9 mouse cellular contexts compared by ENCODE assay signal in the genomic region with DNA sequence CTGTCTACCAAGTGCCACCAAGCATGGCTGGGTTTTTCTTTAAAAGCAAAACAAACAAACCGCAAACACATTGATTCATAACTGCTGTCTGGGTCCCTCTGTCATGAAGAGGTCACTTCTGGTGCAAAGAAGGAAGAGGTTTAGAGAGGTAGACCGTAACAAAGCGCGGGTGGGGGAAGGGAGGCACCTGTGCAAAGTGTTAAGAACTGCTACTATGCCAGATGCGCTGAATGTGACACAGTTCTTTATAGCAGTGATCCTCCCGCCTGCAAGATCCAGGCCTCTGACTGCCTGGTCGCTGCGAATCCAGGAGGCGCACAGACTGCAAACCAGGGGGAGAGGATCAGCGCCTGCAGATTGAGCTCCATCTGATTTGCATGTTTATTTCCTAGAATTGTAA. TPM values are rescaled to one million over a fixed set of nuclear protein-coding genes. Genes with fewer than 3 reads are reported as not detected.
A peak's percentile ranks its signal among the peaks of the same experiment; 100 is the strongest.
DNase-seq lines count a peak whose midpoint lies in the region; ATAC-seq and TF ChIP-seq lines count a peak whose summit lies in the region.
"Had no signal": no experiment of that assay in that cellular context is flagged by ENCODE, and none has a peak within 500 bp of the region (broad histone marks: within the 10 kb centered on the region; RNA-seq: fewer than 3 reads in every experiment).

No protein-coding gene starts in this region.

- no peak overlapping the region for H3K27ac ChIP-seq in heart, embryonic 15.5 days
- H3K27ac ChIP-seq in hindbrain, embryonic 11.5 days (ENCODE audit: low read depth, low read length), result no peak overlapping the region

- H3K27me3 ChIP-seq in heart, embryonic 15.5 days, result peaks cover 21% of the 10 kb centered on the region
- H3K27me3 ChIP-seq in hindbrain, embryonic 11.5 days (ENCODE audit: control insufficient read depth, insufficient read depth, low read length), result peaks cover 24% of the 10 kb centered on the region
- H3K27me3 ChIP-seq in myocyte (ENCODE audit: control insufficient read depth, insufficient read depth, insufficient read length), result no peaks in the 10 kb centered on the region

- H3K9ac ChIP-seq in heart, embryonic 15.5 days, result no peak overlapping the region
- H3K9ac ChIP-seq in hindbrain, embryonic 11.5 days (ENCODE audit: low read depth, low read length), result no peak overlapping the region

- peaks cover 33% of the 10 kb centered on the region for H3K79me2 ChIP-seq in myocyte (ENCODE audit: control insufficient read depth, insufficient read depth)

- WGBS in heart, embryonic 15.5 days, result 36% methylated on average over 10 of the region's 10 CpGs
- 9% methylated on average over 10 of the region's 10 CpGs for WGBS in hindbrain, embryonic 11.5 days

- H3K4me3 ChIP-seq in heart, embryonic 15.5 days, result peak overlapping the region; percentile 79; the same call in 1 of the 2 replicates
- no peak overlapping the region; the same call in 1 of the 2 replicates for H3K4me3 ChIP-seq in hindbrain, embryonic 11.5 days (ENCODE audit: low read depth, low read length)
- peak overlapping the region; percentile 49 for H3K4me3 ChIP-seq in myocyte

- DNase-seq in heart, adult 11 months, result no peak
- DNase-seq in R1 (ENCODE audit: low read depth, low spot score), result peak; percentile 15
- peak; percentile 48 for DNase-seq in hindbrain, embryonic 11.5 days (ENCODE audit: low spot score)
- no peak for DNase-seq in adrenal gland, postnatal 4 days (ENCODE audit: low spot score in 2 of 2)
- DNase-seq in left cerebral cortex, postnatal 14 days (ENCODE audit: low spot score in 2 of 2), result no peak
- DNase-seq in layer of hippocampus, adult 11-12 months (ENCODE audit: low spot score), result no peak

- ATAC-seq in heart, embryonic 15.5 days (replicated peaks; ENCODE audit: insufficient number of reproducible peaks, insufficient read depth, low FRiP score, low read depth), result no peak
- ATAC-seq in hindbrain, embryonic 11.5 days (ENCODE audit: low FRiP score), result no peak

- peak overlapping the region; percentile 98; the same call in 1 of the 2 replicates for H3K4me2 ChIP-seq in heart, embryonic 15.5 days
- H3K4me2 ChIP-seq in hindbrain, embryonic 11.5 days (replicated peaks; ENCODE audit: low read depth, low read length), result no peak overlapping the region
- H3K4me2 ChIP-seq in myocyte (ENCODE audit: low read depth), result peak overlapping the region; percentile 82

- H3ac ChIP-seq in myocyte (ENCODE audit: control insufficient read depth, insufficient read length), result no peak overlapping the region

- H3K4me1 ChIP-seq in heart, embryonic 15.5 days (replicated peaks), result peaks cover 24% of the 10 kb centered on the region
- H3K4me1 ChIP-seq in hindbrain, embryonic 11.5 days (replicated peaks; ENCODE audit: control insufficient read depth, insufficient read depth, low read length), result peaks cover 8% of the 10 kb centered on the region; the same call in 1 of the 2 replicates

- H3K9me3 ChIP-seq in heart, embryonic 15.5 days (replicated peaks), result no peaks in the 10 kb centered on the region
- no peaks in the 10 kb centered on the region for H3K9me3 ChIP-seq in hindbrain, embryonic 11.5 days (ENCODE audit: control insufficient read depth, low read length)

- TF ChIP-seq POLR2A in myocyte (IDR thresholded peaks at IDR 0.05; ENCODE audit: insufficient read length, low read depth), result no peak

- no peaks in the 10 kb centered on the region for H3K36me3 ChIP-seq in heart, embryonic 15.5 days
- no peaks in the 10 kb centered on the region for H3K36me3 ChIP-seq in hindbrain, embryonic 11.5 days (ENCODE audit: control insufficient read depth, insufficient read depth, low read length)
- H3K36me3 ChIP-seq in myocyte (ENCODE audit: control insufficient read depth, insufficient read depth), result no peaks in the 10 kb centered on the region
- H3K36me3 ChIP-seq: G1E had no signal

- intact Hi-C loops in left cerebral cortex, postnatal 14 days (cut with DNase I), result loop anchor here (10.0 kb wide), 1 partner anchor 268 kb away; no protein-coding TSS in a partner anchor

TF ChIP-seq in myocyte, 11 proteins besides CTCF, POLR2A, EP300 and RAD21:
- TF ChIP-seq REST (IDR thresholded peaks at IDR 0.05; ENCODE audit: insufficient read depth, insufficient read length) (no peak), MYOD1 (IDR thresholded peaks at IDR 0.05; ENCODE audit: control insufficient read depth in 1 of 3, insufficient read length in 2 of 3, low read depth in 2 of 3) (peak in 2 of 3 experiments; percentile 5 to 35), POLR2AphosphoS2 (IDR thresholded peaks at IDR 0.05; ENCODE audit: insufficient read length, low read depth) (peak; percentile 18)

RNA-seq across cellular contexts. Expression of a gene that starts 0.9 kb away (rescaled TPM):
- 12.3 and 15.1 TPM in 2 replicates for polyA plus RNA-seq in heart, embryonic 15.5 days (2015; fragmentation: Nextera tagmentation; extraction: Ambion mirVana)
- 21.3 and 24.8 TPM in 2 replicates for polyA plus RNA-seq in hindbrain, embryonic 11.5 days (2014; fragmentation: Nextera tagmentation; extraction: Ambion mirVana)
- 21.3 TPM for polyA plus RNA-seq in myocyte (2012; fragmentation: generic; extraction: Trizol)
- total RNA-seq in adrenal gland, postnatal 4 days (2021), result 10 to 100 TPM; 19.5 to 21.8 TPM
- 10 to 100 TPM; 19.0 to 21.4 TPM for total RNA-seq in left cerebral cortex, postnatal 14 days (2021)
- polyA plus RNA-seq: G1E had no signal

Comparison
In these comparisons a context has a peak if more than half of its experiments do, and no peak if none do; other contexts are left out.
1. DNase-seq: peak in R1 (single experiment) and hindbrain, embryonic 11.5 days (single experiment); none in heart, adult 11 months (single experiment), adrenal gland, postnatal 4 days (0 of 2), left cerebral cortex, postnatal 14 days (0 of 2) and layer of hippocampus, adult 11-12 months (single experiment).